Mouse (Mus musculus): Measurements from ENCODE around the gene Lipc. TPM values are rescaled to one million over a fixed set of nuclear protein-coding genes. Genes with fewer than 3 reads are reported as not detected.

Gene Lipc
- total RNA-seq, 2 experiments from 2014 or later = 0.22 TPM; not detected in 1

GRCm38 (mm10) chr9:70838132-70838911 is 113.7 kb downstream of the Lipc start:
- no peak for ATAC-seq (replicated peaks; ENCODE audit: low FRiP score, low TSS enrichment, poor library complexity, severe bottlenecking)

- ATAC-seq (replicated peaks; ENCODE audit: low FRiP score, low TSS enrichment, poor library complexity, severe bottlenecking) = peak; percentile 96
These were observed 117.3 kb downstream of the Lipc start for GRCm38 (mm10) chr9:70834730-70835154.

GRCm38 (mm10) chr9:70834217-70834616 is 117.8 kb downstream of the Lipc start:
- ATAC-seq (replicated peaks; ENCODE audit: low FRiP score, low TSS enrichment, poor library complexity, severe bottlenecking) = peak; percentile 29; the same call in 1 of the 2 replicates

- ATAC-seq (replicated peaks; ENCODE audit: low FRiP score, low TSS enrichment, poor library complexity, severe bottlenecking) = no peak
These were observed 118.7 kb downstream of the Lipc start for GRCm38 (mm10) chr9:70833111-70833908.

GRCm38 (mm10) chr9:70832231-70832630 is 119.8 kb downstream of the Lipc start:
- ATAC-seq (replicated peaks; ENCODE audit: low FRiP score, low TSS enrichment, poor library complexity, severe bottlenecking) = no peak

- no peak for ATAC-seq (replicated peaks; ENCODE audit: low FRiP score, low TSS enrichment, poor library complexity, severe bottlenecking)
These were observed 121.0 kb downstream of the Lipc start for GRCm38 (mm10) chr9:70830844-70831529.

GRCm38 (mm10) chr9:70829784-70830488 is 122.1 kb downstream of the Lipc start:
- ATAC-seq (replicated peaks; ENCODE audit: low FRiP score, low TSS enrichment, poor library complexity, severe bottlenecking) = no peak

GRCm38 (mm10) chr9:70827911-70828310 is 124.1 kb downstream of the Lipc start:
- no peak for ATAC-seq (replicated peaks; ENCODE audit: low FRiP score, low TSS enrichment, poor library complexity, severe bottlenecking)

- no peak for ATAC-seq (replicated peaks; ENCODE audit: low FRiP score, low TSS enrichment, poor library complexity, severe bottlenecking)
These were observed 127.9 kb downstream of the Lipc start for GRCm38 (mm10) chr9:70824103-70824502.

- no peak for ATAC-seq (replicated peaks; ENCODE audit: low FRiP score, low TSS enrichment, poor library complexity, severe bottlenecking)
These were observed 133.3 kb downstream of the Lipc start for GRCm38 (mm10) chr9:70818739-70819138.

GRCm38 (mm10) chr9:70817396-70817795 is 134.6 kb downstream of the Lipc start:
- peak; percentile 54 for ATAC-seq (replicated peaks; ENCODE audit: low FRiP score, low TSS enrichment, poor library complexity, severe bottlenecking)

GRCm38 (mm10) chr9:70816701-70817305 is 135.2 kb downstream of the Lipc start:
- no peak for ATAC-seq (replicated peaks; ENCODE audit: low FRiP score, low TSS enrichment, poor library complexity, severe bottlenecking)

GRCm38 (mm10) chr9:70812551-70812950 is 139.5 kb downstream of the Lipc start:
- no peak for ATAC-seq (replicated peaks; ENCODE audit: low FRiP score, low TSS enrichment, poor library complexity, severe bottlenecking)

GRCm38 (mm10) chr9:70807714-70808113 is 144.3 kb downstream of the Lipc start:
- ATAC-seq (replicated peaks; ENCODE audit: low FRiP score, low TSS enrichment, poor library complexity, severe bottlenecking) = no peak

GRCm38 (mm10) chr9:70806069-70806468 is 146.0 kb downstream of the Lipc start:
- ATAC-seq (replicated peaks; ENCODE audit: low FRiP score, low TSS enrichment, poor library complexity, severe bottlenecking) = peak; percentile 77

- no peak for ATAC-seq (replicated peaks; ENCODE audit: low FRiP score, low TSS enrichment, poor library complexity, severe bottlenecking)
These were observed 149.2 kb downstream of the Lipc start for GRCm38 (mm10) chr9:70802816-70803215.

- no peak for ATAC-seq (replicated peaks; ENCODE audit: low FRiP score, low TSS enrichment, poor library complexity, severe bottlenecking)
These were observed 150.3 kb downstream of the Lipc start for GRCm38 (mm10) chr9:70801761-70802160.

- no peak for ATAC-seq (replicated peaks; ENCODE audit: low FRiP score, low TSS enrichment, poor library complexity, severe bottlenecking)
These were observed 151.3 kb downstream of the Lipc start for GRCm38 (mm10) chr9:70800588-70801315.

Data from megakaryocyte-erythroid progenitor cell, adult 5-6 weeks (primary cell).